Mouse (Mus musculus) heart, embryonic 16.5 days (tissue): ENCODE data around the gene Etv5. TPM values are rescaled to one million over a fixed set of nuclear protein-coding genes. Genes with fewer than 3 reads are reported as not detected.

ENCODE experiments used
- ATAC-seq: fragments of 200-750 bp; cut with Nextera tagmentation; replicated peaks from 2 replicates; pipeline ENCODE4 v1.8.0; 2017; ENCODE audit warnings: moderate number of reproducible peaks; ENCODE audit not compliant: insufficient read depth, low FRiP score; ENCODE audit errors: extremely low read depth
- H3K27ac ChIP-seq: fragments of 300-500 bp; sonication (generic); 2 replicates; pipeline ENCODE4 v1.5.1; 2014; ENCODE audit warnings: mild to moderate bottlenecking, low read length, control low read depth, moderate library complexity
- H3K27me3 ChIP-seq: fragments of 300-500 bp; sonication (generic); 2 replicates; pipeline ENCODE4 v1.6.1; 2014; ENCODE audit warnings: low read length, mixed read lengths; ENCODE audit not compliant: control insufficient read depth, insufficient read depth
- H3K36me3 ChIP-seq: fragments of 300-500 bp; sonication (generic); 2 replicates; pipeline ENCODE4 v1.6.1; 2014; ENCODE audit not compliant: control insufficient read depth, insufficient read depth
- H3K4me1 ChIP-seq: fragments of 300-500 bp; sonication (generic); 2 replicates; pipeline ENCODE4 v1.6.1; 2014; ENCODE audit warnings: low read length, mixed read lengths; ENCODE audit not compliant: control insufficient read depth, insufficient read depth
- H3K4me2 ChIP-seq: fragments of 300-500 bp; sonication (generic); 2 replicates; pipeline ENCODE4 v1.6.1; 2014; ENCODE audit warnings: low read depth, mild to moderate bottlenecking, control low read depth, low read length
- H3K4me3 ChIP-seq: fragments of 300-500 bp; sonication (generic); 2 replicates; pipeline ENCODE4 v1.5.1; 2014; ENCODE audit warnings: mild to moderate bottlenecking, control low read depth, low read length
- H3K9ac ChIP-seq: fragments of 300-500 bp; sonication (generic); 2 replicates; pipeline ENCODE4 v1.6.1; 2014; ENCODE audit warnings: low read length, control low read depth
- H3K9me3 ChIP-seq: fragments of 300-500 bp; sonication (generic); replicated peaks from 2 replicates; pipeline ENCODE4 v1.6.1; 2016; ENCODE audit warnings: low read length; ENCODE audit not compliant: control insufficient read depth
- WGBS: fragments of 180-500 bp; shearing (Covaris S2); extraction: QIAGEN DNeasy Blood & Tissue Kit; methylation state at CpG from one replicate; pipeline ENCODE4 v1.1.7; 2014; 5-methylcytosine and 5-hydroxymethylcytosine counted together
- polyA plus RNA-seq: library from polyadenylated mRNA; unstranded; fragments of >200 nt; fragmentation: Nextera tagmentation; extraction: Ambion mirVana; gene quantifications from 2 replicates; pipeline ENCODE4 v1.2.1, GENCODE M21; 2015

Gene Etv5
- polyA plus RNA-seq, 1 experiment from 2014 or later, result 19.7 TPM

GRCm38 (mm10) chr16:22460960-22461359, 21.4 kb upstream of the Etv5 start:
- Histone ChIP-seq H3K4me2 (no peak overlapping the region), H3K36me3 (no peaks in the 10 kb centered on the region), H3K9me3 (no peaks in the 10 kb centered on the region), H3K27ac (no peak overlapping the region), H3K4me1 (peaks cover 6% of the 10 kb centered on the region; the same call in 1 of the 2 replicates), H3K4me3 (no peak overlapping the region), H3K9ac (no peak overlapping the region), H3K27me3 (no peaks in the 10 kb centered on the region)
- 71% methylated on average over 1 of the region's 1 CpGs for WGBS
- ATAC-seq, result no peak

- no peak overlapping the region for H3K27ac ChIP-seq
- ATAC-seq, result no peak; the same call in 1 of the 2 replicates
- 48% methylated on average over 9 of the region's 9 CpGs for WGBS
These were observed 12.6 kb upstream of the Etv5 start for GRCm38 (mm10) chr16:22452082-22452481.

DNA sequence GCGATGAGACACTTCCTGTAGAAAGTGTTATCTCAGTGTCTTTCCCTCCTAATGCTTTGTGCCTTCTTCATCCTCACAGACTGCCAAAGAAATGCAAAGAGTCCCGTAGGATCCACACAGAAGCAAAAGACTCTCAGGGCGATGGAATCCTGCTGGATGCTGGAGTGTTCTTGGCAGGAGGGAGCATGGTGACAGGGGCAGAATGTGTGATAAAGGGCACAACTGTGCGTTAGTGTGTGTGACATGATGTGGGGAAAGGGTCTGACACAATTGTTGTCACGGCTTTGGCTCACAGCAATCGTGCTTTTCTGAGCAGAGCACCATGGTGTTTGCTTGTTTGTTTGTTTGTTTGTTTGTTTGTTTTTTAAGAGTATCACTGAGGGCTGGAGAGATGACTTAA, 8.6 kb upstream of the Etv5 start:
- ATAC-seq, result no peak
- H3K4me2 ChIP-seq, result no peak overlapping the region
- no peaks in the 10 kb centered on the region for H3K36me3 ChIP-seq
- H3K9ac ChIP-seq, result no peak overlapping the region
- 33% methylated on average over 6 of the region's 6 CpGs for WGBS
- peak overlapping the region; percentile 14; the same call in 1 of the 2 replicates for H3K27ac ChIP-seq
- H3K9me3 ChIP-seq, result no peaks in the 10 kb centered on the region
- no peaks in the 10 kb centered on the region for H3K27me3 ChIP-seq
- H3K4me3 ChIP-seq, result no peak overlapping the region
- H3K4me1 ChIP-seq, result peaks cover 14% of the 10 kb centered on the region

More at GRCm38 (mm10) chr16:22452082-22452481, 12.6 kb upstream of the Etv5 start:
- Histone ChIP-seq H3K4me2 (no peak overlapping the region), H3K36me3 (no peaks in the 10 kb centered on the region), H3K9me3 (no peaks in the 10 kb centered on the region), H3K4me1 (peaks cover 14% of the 10 kb centered on the region), H3K9ac (no peak overlapping the region), H3K4me3 (no peak overlapping the region), H3K27me3 (no peaks in the 10 kb centered on the region)

DNA sequence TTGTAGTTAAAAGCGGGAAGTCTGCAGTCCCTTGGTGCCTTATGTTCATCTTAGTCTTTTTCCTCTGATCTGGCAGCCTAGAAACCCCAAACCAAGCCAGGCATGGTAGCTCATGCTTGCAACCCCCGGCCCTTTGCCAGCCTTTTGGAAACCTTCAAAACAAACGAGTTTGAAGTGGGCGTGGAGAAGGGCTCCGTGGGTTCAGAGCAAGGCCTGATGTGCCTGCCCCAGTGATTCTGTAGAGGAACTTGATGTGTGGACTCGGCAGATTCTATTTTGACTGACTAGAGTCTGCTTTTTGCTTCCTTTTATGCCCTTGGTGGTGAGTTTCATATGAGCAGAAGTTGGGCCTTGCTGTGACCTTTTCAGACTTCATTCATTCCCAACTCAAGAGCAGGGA, 5.3 kb upstream of the Etv5 start:
- no peak for ATAC-seq
- Histone ChIP-seq H3K4me2 (no peak overlapping the region), H3K4me3 (no peak overlapping the region), H3K36me3 (no peaks in the 10 kb centered on the region), H3K27me3 (no peaks in the 10 kb centered on the region), H3K9ac (no peak overlapping the region), H3K4me1 (peaks cover 25% of the 10 kb centered on the region), H3K27ac (no peak overlapping the region), H3K9me3 (no peaks in the 10 kb centered on the region)
- WGBS, result 61% methylated on average over 6 of the region's 6 CpGs

- WGBS, result 63% methylated on average over 7 of the region's 7 CpGs
- Histone ChIP-seq H3K4me2 (no peak overlapping the region), H3K9me3 (no peaks in the 10 kb centered on the region), H3K9ac (no peak overlapping the region), H3K27me3 (no peaks in the 10 kb centered on the region), H3K36me3 (no peaks in the 10 kb centered on the region), H3K4me3 (no peak overlapping the region), H3K4me1 (peaks cover 18% of the 10 kb centered on the region), H3K27ac (no peak overlapping the region)
- ATAC-seq, result no peak
These were observed 2.7 kb upstream of the Etv5 start for GRCm38 (mm10) chr16:22442202-22442601.

- H3K4me2 ChIP-seq, result no peak overlapping the region
- H3K36me3 ChIP-seq, result no peaks in the 10 kb centered on the region
- 69% methylated on average over 4 of the region's 4 CpGs for WGBS
- no peaks in the 10 kb centered on the region for H3K9me3 ChIP-seq
- peaks cover 18% of the 10 kb centered on the region for H3K4me1 ChIP-seq
- no peak for ATAC-seq
- no peak overlapping the region for H3K9ac ChIP-seq
- H3K27ac ChIP-seq, result no peak overlapping the region
- no peaks in the 10 kb centered on the region for H3K27me3 ChIP-seq
- no peak overlapping the region for H3K4me3 ChIP-seq
These were observed 1.8 kb upstream of the Etv5 start for GRCm38 (mm10) chr16:22441317-22441716.

DNA sequence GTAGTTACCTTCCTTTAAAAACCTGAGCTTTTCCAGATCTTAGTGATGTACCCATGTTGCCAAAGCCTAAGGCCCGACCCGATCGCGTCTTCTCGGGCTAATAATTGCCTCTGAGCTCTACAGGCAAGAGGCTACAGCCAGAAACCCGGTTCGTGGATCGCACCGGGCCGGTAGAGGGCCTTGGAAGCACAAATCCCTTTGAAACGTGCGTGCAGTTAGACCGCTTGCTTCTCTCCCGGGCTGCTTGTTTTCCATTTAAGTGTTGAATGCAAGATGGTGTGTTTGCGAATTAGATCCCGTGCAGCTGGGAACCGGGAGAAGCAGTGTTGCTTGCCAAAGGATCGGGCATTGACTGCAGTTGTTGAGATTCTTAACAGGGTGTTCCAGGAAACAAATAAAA, 750 bp upstream of the Etv5 start:
- H3K4me2 ChIP-seq, result peak overlapping the region; percentile 87
- no peak for ATAC-seq
- H3K9ac ChIP-seq, result peak overlapping the region; percentile 71
- H3K9me3 ChIP-seq, result no peaks in the 10 kb centered on the region
- under 1% methylated on average over 18 of the region's 18 CpGs for WGBS
- H3K27ac ChIP-seq, result peak overlapping the region; percentile 87
- H3K4me1 ChIP-seq, result peaks cover 18% of the 10 kb centered on the region
- H3K27me3 ChIP-seq, result no peaks in the 10 kb centered on the region
- no peaks in the 10 kb centered on the region; the same call in 1 of the 2 replicates for H3K36me3 ChIP-seq
- H3K4me3 ChIP-seq, result peak overlapping the region; percentile 60

GRCm38 (mm10) chr16:22438441-22439373, 812 bp downstream of the Etv5 start:
- Histone ChIP-seq H3K9me3 (no peaks in the 10 kb centered on the region), H3K27me3 (no peaks in the 10 kb centered on the region), H3K9ac (peak overlapping the region; percentile 88), H3K4me3 (peak overlapping the region; percentile 91), H3K4me2 (peak overlapping the region; percentile 99), H3K27ac (peak overlapping the region; percentile 80), H3K36me3 (peaks cover 4% of the 10 kb centered on the region), H3K4me1 (peaks cover 18% of the 10 kb centered on the region)
- under 1% methylated on average over 59 of the region's 59 CpGs for WGBS
- ATAC-seq, result peak; percentile 4; the same call in 1 of the 2 replicates

GRCm38 (mm10) chr16:22436106-22436505, 3.4 kb downstream of the Etv5 start:
- 50% methylated on average over 6 of the region's 6 CpGs for WGBS
- Histone ChIP-seq H3K4me2 (no peak overlapping the region), H3K9me3 (no peaks in the 10 kb centered on the region), H3K27me3 (no peaks in the 10 kb centered on the region), H3K4me3 (no peak overlapping the region), H3K27ac (no peak overlapping the region), H3K36me3 (peaks cover 4% of the 10 kb centered on the region), H3K9ac (no peak overlapping the region), H3K4me1 (peaks cover 14% of the 10 kb centered on the region)
- ATAC-seq, result no peak
